Mouse (Mus musculus) T-helper 17 cell (primary cell): ENCODE measurements around the gene Ugt1a9.

Experiments used
- in situ Hi-C, 2 experiments: fragments of 300-600 bp; cut with MboI, MseI; formaldehyde crosslinking; loops; 1 replicate in 1 of 2; 2 replicates in 1 of 2; pipeline ENCODE4 v1.15.1; 2025; ENCODE audit warnings: high pct_unique_total_duplicates in 2 of 2

Ugt1a9 gene

DNA sequence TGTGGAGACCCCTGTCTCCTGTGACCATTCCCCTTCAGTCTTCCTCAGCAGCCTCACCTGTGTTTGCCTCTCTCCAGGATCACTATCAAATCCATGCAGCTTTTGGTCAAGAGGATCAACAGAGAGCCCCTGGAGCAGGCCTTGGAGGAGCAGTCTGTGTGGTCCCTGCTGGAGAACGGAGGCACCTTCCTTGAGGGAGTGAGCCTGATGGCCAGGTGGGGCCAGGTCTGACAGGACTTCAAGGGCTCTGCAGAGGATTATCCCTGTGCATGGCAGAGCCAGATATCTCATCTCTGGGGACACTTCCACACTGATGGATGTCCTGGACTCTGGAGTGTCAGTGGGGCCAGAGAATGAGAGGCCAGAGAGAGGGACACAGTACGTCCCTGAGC, 184.9 kb downstream of the Ugt1a9 start:
- in situ Hi-C loops = no loop called here

DNA sequence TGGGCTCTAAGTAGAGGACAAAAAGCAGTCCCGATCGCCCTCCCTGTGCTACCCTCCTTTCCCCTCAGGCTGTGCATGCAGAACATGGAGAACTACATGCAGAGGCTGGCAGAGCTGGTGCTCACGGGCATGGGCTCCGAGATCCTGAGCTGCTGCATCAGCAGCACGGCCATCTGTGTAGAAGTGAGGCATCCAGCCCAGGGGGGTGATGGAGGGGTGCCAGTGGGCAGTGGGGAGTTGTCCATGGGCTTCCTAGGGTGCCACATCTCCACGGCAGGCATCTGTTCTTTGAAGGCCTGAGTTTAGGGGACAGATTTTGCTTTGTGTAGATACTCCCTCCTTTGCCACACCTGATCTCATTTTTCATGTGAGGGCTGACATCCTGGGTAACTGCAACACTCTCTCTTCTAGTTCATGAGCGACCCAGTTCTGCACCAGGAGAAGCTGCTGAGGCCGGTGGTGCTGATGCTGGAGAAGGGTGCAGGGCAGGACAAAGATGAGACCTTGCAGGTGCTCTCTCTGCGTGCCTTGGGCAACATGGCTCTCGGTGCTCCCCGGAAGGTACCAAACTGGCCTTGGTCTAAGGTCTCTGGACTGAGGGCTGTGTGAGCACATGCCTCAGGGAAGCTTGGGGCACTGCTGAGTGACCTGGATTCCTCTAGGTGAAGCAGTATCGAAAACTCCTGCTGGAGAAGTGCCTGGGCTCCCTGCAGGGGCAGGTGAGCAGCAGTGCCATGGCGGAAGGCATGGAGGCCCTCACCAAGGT, 185.6 kb downstream of the Ugt1a9 start:
- in situ Hi-C loops = no loop called here

DNA sequence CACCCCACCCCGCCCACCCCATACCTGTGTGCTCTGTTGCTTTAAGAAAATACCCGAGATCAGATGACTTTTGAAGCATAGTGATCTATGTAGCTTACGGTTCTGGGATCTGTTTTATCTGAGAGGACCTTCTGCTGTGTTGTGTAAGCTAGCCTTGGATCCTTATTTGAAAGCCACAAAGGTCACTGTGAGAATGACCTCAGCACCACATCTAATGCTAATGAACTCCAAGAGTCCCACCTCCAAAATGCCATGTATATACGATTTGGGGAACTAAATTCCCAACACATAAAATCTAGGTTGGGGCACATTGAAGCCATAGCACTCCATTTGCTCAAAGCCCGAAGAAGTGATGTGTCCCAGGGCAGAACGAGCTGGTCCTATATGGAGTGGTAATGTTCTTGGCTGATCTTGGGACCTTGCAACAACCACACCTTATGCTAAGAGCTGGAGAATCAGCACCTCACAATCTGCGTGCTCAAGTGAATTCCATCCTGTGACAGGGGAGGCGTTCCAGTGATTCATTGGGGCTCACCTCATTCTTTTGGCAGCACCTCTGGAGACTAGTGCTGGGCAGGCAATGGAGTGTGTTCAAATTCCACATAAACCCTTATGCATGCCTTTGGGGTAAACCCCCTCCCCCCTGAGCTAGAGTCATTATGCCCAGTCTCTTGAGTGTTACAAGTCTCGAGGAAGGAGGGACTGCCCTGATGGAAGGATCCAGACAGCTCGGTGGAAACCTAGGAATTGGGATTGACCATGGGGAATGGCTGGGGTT, 186.5 kb downstream of the Ugt1a9 start:
- in situ Hi-C loops = no loop called here

DNA sequence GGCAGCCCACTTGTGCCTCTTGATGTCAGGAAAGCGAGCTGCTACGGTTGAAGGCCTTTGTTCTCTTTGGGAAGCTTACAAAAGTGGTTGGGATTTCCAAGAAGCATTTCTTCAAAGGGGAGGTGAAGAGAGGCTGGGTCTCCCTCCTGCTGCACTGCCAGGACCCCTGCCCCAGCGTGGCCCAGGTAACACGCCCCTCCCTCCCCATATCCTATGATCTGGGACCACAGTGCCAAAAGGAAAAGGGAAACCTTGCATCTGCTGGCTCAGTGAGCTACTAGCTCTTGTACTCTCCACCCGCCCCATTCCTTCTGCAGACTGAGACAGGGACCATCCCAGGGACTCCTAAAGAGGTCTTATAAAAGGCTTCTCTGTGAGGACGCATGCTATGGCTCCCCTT, 187.1 kb downstream of the Ugt1a9 start:
- in situ Hi-C loops = no loop called here

DNA sequence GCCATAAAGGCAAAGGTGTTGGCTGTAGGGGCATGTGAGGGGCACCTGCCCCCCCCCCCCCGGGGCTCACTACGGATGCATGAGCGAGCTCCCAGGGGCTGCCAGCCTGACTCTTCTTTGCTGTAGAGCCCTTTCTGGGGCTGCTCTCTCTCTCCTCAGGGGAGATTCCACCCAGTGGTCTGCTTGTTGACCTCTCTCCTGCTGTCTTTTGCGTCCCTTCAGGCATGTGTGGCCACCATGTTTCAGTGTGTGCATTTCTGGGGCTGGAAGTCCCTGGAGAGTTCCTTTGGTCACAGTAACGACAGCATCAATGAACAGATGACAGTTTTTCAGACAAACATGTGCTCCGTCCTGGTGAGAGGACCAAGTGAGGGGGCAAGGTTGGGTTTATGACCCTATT, 187.8 kb downstream of the Ugt1a9 start:
- in situ Hi-C loops = no loop called here

DNA sequence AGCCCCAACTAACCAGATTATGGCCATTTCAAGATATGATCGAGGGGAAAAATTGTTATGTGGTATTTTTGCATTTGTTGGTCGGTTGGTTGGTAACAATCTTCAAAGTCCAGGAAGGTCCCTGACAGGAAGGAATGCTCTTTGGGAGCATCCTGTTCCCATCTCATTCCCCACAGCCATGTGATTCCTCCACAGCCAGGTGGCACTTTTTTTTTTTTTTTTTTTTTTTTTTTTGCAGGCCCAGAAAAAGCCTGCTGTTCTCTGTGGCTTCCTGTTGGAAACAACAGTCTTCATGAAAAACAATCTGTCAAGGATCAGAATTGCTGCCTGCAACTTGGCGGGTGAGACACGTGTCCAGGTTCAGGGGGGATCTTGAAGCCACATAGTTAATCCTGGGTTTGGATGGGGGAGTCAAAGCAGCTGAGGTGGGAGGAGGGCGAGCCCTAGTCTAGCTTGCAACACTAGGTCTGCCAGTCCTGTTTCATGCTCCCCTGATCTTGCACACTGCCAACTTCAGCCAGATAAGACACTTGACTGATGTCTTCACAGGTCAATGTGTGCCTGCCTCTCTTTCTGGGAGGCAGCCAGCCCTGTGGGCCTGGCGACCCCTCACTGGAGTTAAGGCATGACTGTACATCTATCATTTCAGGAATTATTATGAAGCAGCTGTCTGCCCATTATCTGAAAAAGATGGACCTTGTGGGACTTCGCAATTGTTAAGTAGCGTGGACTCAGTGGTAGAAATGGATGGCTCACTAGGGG, 188.5 kb downstream of the Ugt1a9 start:
- in situ Hi-C loops = no loop called here

DNA sequence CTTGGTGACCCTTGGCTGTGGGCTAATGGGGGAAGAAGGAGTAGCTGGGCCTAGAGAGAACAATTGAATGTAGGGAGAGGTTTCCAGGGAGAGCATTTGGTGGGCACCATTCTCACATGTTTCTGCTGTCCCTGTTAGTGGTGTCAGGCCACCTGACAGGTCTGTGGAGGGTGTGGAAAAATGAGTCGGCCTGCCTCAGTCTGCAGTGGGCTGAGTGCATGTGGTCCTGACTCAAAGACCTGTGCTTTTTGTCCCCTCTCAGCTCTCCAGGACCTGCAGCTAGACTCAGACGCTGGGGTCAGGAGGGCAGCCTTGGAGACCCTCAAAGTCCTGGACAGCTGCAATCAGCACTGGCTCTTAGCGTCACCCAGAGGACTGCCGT, 189.0 kb downstream of the Ugt1a9 start:
- in situ Hi-C loops = no loop called here

DNA sequence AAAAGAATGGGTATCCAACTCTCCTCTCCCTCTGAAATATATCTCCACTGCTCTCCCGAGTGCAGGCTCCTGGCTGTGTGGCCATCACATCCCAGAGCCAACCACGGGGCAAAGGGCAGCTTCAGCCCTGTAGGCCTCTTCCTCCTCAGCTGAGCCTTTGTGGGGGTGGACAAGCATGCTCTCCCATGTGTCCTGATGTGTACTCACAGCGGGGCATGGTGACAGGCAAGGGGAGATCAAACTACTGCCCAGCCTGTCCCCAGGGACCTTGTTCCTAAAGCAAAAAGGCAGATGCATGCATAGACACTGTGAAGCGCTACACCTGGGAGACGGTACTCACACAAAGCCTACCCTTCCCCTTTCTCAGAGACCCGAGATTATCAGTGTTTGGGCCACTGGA, 189.5 kb downstream of the Ugt1a9 start:
- in situ Hi-C loops = no loop called here

DNA sequence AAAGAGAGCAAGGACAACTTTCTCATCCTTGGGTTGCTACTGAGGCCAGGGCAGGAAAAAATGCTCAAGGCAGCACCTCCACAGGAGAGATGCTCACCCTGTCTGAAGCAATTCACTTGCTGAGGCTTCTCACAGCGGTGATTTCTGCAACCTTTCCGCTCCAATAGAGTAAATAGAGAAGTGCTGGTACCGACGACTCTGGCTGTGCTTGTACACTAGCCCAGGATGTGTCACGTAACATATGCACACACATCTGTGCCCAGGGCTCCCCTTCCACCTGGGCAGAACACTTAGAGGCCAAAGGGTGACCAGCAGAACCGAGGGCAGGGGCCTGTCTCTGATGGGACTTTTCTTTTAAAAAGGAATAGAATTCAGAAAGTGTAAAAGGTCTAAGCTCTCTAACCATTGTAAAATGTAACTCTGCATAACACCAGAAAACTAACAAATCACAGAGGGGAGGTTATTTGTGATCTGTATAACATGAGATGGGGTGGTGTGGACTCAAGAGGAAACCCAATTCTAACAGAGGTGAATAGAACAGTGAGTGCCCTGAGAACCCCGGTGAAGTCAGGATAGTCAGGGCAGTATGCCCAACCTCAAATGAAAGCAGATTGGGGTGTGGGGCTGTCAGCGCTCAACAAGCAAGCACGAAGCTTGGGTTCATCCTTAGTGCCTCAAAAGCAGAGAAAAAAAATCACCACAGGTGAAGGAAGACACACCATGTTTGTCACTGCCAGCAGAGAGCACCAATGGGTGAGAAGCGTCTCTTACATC, 190.2 kb downstream of the Ugt1a9 start:
- in situ Hi-C loops = no loop called here

DNA sequence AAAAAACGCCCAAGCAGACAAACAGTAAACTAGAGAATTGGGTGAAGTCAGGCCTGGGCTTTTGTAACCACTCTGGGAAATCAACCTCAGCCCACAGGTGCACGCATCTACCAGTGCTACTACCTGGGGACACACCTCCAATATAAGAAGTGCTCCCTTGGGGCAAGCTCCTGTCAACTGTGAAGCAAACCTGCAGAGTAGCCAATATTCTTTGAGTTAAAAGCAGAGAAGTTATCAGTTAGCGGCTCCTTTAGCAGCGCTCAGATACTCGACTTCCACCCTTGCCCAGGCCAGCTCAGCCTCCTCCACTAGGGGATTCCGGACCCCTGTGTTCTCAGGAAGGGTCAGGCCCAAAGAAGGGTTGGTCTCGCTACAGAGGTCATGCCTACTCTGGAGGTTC, 191.1 kb downstream of the Ugt1a9 start:
- in situ Hi-C loops = no loop called here

DNA sequence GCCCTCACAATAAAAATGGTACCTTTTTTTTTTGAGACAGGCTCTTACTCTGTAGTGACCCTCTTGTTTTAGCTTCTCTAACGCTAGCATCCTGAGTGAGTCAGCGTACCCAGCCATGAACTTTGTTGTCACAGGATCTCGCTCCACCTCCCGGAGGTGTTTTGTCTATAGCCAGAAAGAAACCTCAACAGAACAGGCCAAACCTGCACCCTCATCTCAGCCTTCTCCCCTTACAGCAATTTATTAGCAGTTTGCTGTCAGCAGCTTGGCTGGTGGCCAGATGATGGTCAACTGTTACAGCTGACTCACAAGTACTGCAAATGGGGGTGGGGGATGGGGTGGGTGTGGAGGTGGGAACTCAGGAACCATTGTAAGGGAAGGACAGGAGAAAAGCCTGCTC, 191.7 kb downstream of the Ugt1a9 start:
- in situ Hi-C loops = no loop called here

DNA sequence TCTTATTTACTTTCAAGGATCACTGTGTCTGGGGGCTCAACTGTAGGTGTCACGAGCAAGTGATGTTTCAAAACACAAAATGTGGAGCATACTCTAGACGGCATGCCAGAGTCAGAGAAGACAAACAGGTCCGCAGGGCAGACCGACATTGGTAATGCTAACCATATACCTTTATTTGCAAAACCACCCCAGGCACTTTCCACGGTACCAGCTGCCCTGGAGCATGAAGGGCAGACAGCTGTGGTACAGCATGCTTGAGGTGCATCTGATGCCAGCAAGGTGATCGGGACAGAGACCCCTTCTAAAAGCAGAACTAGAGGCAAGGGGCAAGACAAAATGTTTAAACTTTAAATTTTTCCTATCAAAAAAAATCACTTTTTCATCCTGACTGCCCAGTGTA, 192.4 kb downstream of the Ugt1a9 start:
- in situ Hi-C loops = no loop called here

DNA sequence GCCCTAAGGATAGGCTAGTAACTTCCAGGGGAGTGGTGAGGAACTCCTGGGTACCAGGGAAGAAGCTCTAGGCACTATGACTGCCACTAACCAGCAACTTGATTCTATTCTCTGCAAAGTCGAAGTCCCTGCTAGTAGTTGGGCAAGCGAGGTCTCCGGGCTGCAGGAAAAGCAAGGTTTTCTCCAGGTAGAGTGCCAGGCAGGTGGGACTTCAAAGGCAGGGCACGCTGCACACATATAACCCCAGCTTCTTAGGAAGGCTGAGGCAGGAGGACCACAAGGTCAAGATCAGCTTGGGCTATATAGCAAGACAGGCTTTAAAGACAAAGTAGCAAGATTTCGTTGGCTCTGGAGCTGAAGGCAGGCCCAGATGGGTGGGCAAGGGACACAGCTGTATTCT, 193.2 kb downstream of the Ugt1a9 start:
- in situ Hi-C loops = no loop called here

DNA sequence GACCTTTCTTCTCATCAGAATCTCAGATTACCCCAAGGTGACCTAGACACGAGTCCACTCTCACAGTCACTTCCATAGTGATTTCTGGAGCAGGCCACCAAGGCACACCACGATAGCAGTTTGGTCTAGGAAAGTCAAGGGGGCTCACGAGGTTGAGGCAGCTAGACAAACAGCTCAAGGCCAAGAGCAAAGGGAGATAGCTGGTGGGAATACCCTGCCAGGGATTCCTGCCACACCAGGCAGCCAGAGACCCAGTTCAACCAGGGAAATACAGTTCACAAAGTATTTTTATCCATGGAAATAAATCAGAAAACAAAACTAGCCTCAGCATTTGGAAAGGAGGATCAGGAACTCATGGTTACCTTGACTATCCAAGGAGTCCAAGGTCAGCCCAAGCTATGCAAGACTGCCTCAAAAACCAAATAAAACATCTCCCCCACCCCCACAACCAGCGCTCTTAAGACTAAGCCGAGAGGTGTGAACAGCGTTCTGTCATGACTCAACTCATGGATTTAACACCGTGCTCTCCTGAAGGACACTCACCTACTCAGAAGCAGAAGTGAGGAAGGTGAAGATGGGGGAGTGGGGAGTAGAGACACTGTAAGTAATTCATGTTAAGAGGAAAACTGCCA, 193.8 kb downstream of the Ugt1a9 start:
- in situ Hi-C loops = no loop called here

DNA sequence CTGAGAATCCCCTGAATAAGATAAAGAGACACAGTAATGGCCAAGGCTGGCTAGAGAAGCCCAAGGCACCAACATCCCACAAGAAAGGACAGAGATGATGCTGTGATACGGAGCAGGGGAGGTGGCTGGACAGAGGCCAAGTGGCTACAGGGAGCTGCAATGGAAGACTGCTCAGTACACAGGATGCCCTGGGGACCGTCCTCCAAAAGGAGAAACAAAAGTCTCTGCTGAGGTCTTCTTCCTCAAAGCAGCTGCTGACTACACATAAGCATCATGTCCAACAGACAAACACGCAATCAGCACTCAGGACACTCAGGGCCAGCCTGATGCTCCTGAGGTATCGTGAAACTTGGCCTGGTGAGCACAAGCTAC, 194.3 kb downstream of the Ugt1a9 start:
- in situ Hi-C loops = no loop called here

DNA sequence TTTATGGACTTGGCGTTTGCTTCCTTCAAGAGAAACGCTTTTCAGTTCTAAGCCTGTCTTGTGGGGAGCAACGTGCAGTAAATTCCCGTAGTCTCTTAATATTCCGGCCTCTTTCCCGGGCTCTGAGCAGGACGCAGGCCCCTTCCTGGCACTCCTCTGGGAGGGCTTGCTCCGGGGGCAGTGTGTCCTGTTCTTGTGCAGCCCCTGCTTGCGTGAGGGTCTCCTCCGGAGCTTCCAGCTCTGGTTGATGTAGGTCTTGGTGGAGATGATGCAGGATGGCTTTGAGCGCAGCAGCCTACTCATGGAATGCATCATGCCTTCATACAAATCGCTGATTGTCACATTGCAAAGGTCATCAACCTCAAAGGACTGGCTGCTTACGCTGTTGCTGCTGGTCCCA, 195.5 kb downstream of the Ugt1a9 start:
- in situ Hi-C loops = no loop called here

DNA sequence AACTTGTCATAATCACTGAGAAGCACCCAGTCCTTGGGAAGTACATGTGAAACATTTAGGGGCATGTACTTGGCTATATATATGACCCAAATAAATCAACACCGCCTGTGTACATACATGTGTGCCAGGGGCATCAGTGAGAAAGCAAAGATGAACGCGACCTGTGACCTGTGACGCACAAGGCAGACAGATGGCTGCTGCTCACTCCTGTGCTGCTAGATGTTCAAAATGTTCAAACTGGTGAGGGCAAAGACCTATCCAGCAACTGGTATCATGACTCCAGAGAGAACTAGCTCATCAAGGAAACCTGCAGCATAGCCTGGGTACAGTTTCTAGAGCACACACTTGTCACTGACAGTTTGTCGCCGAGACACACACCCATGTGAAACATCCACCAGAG, 196.9 kb downstream of the Ugt1a9 start:
- in situ Hi-C loops = no loop called here

DNA sequence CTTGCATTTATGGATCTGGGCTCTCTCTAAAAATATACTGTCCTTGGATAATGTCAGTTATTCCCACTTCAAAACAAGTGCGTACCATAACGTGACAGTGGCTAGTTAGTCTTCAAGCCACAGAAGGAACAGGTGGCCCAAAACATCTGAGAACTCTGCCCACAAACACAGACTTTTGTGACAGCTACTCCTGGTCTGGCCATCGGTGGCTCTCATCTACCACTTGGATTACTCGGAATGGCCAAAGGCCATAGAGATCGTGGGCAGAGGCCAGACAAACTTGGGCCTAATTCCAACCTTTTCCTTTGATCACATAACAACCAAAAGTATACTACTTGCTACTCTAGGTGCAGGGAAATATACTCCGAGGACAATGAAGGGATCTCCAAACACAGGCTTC, 197.5 kb downstream of the Ugt1a9 start:
- in situ Hi-C loops = no loop called here
